Mouse (Mus musculus) C2C12 (cell line): Measurements from ENCODE around the gene Mroh8.

ENCODE experiments used
- CTCF ChIP-seq: IDR thresholded peaks from one replicate; pipeline ENCODE4 v1.5.1; 2011; ENCODE audit not compliant: control insufficient read depth, insufficient read depth, insufficient read length
- MYOD1 ChIP-seq: IDR thresholded peaks from one replicate; pipeline ENCODE4 v1.6.1; 2011; ENCODE audit warnings: low read depth; ENCODE audit not compliant: control insufficient read depth, insufficient read length
- USF1 ChIP-seq: IDR thresholded peaks from one replicate; pipeline ENCODE4 v1.6.1; 2011; ENCODE audit warnings: low read depth, mild to moderate bottlenecking, control low read depth, moderate library complexity

- TF ChIP-seq CTCF (no peak), MYOD1 (no peak), USF1 (no peak)
Observed at GRCm38 (mm10) chr2:157187223-157187622, 92.1 kb downstream of the Mroh8 start.
